ENCODE assay signal across 9 mouse cellular contexts in genomic region chr6:37329901-37330864, GRCm38 (mm10). TPM values are rescaled to one million over a fixed set of nuclear protein-coding genes. Genes with fewer than 3 reads are reported as not detected.
DNase-seq lines count a peak whose midpoint lies in the region; ATAC-seq and TF ChIP-seq lines count a peak whose summit lies in the region.
"Had no signal": no experiment of that assay in that cellular context is flagged by ENCODE, and none has a peak within 500 bp of the region (broad histone marks: within the 10 kb centered on the region; RNA-seq: fewer than 3 reads in every experiment).

No protein-coding gene starts in this region.

- no peak for DNase-seq in frontal cortex, adult 2 months (ENCODE audit: extremely low spot score in 1 of 2, low spot score in 1 of 2)
- peak; percentile 42 for DNase-seq in urinary bladder, postnatal 14 days (ENCODE audit: low spot score)
- DNase-seq in urinary bladder, postnatal 10 days (ENCODE audit: low spot score): no peak
- DNase-seq in stomach, postnatal 0 days (ENCODE audit: low spot score): no peak
- no peak for DNase-seq in right cerebral cortex, adult 2 months (ENCODE audit: low spot score in 2 of 2)
- no peak for DNase-seq in frontal cortex, postnatal 25 days (ENCODE audit: low spot score in 2 of 2)

- TF ChIP-seq CTCF in stomach, postnatal 0 days (IDR thresholded peaks at IDR 0.05; ENCODE audit: low read depth): no peak

- no peaks in the 10 kb centered on the region for H3K27me3 ChIP-seq in limb, embryonic 13.5 days
- H3K27me3 ChIP-seq in stomach, postnatal 0 days (ENCODE audit: control insufficient read depth, insufficient read depth, low read length): no peaks in the 10 kb centered on the region
- H3K27me3 ChIP-seq: CH12.LX had no signal

- no peak for TF ChIP-seq EP300 in stomach, postnatal 0 days (optimal IDR thresholded peaks at IDR 0.05)

- H3K27ac ChIP-seq in limb, embryonic 13.5 days: peak overlapping the region; percentile 52; the same call in 1 of the 2 replicates
- peak overlapping the region; percentile 72 for H3K27ac ChIP-seq in stomach, postnatal 0 days (replicated peaks)

- H3K4me2 ChIP-seq in limb, embryonic 13.5 days (replicated peaks): no peak overlapping the region
- H3K4me2 ChIP-seq in stomach, postnatal 0 days (replicated peaks; ENCODE audit: low read depth): no peak overlapping the region

- H3K9me3 ChIP-seq in limb, embryonic 13.5 days: no peaks in the 10 kb centered on the region
- no peaks in the 10 kb centered on the region for H3K9me3 ChIP-seq in stomach, postnatal 0 days (ENCODE audit: control insufficient read depth, low read length)

- no peak overlapping the region; the same call in 1 of the 2 replicates for H3K9ac ChIP-seq in limb, embryonic 13.5 days
- H3K9ac ChIP-seq in stomach, postnatal 0 days (ENCODE audit: low read length): no peak overlapping the region

- peaks cover 85% of the 10 kb centered on the region for H3K4me1 ChIP-seq in limb, embryonic 13.5 days
- no peaks in the 10 kb centered on the region; the same call in 1 of the 2 replicates for H3K4me1 ChIP-seq in stomach, postnatal 0 days (replicated peaks; ENCODE audit: control insufficient read depth, insufficient read depth)

- H3K4me3 ChIP-seq in limb, embryonic 13.5 days: no peak overlapping the region
- H3K4me3 ChIP-seq in stomach, postnatal 0 days (ENCODE audit: low read depth, low read length): no peak overlapping the region

- ATAC-seq in frontal cortex, adult (ENCODE audit: low TSS enrichment): 0 out of 2 replicates have a peak, but pooled peaks have one; percentile 27
- peak; percentile 34; the same call in 1 of the 2 replicates for ATAC-seq in limb, embryonic 13.5 days (ENCODE audit: low FRiP score, low read depth)
- peak; percentile 57; the same call in 1 of the 2 replicates for ATAC-seq in stomach, postnatal 0 days (ENCODE audit: low FRiP score, low TSS enrichment)

- H3K36me3 ChIP-seq in limb, embryonic 13.5 days: peaks cover 61% of the 10 kb centered on the region
- peaks cover 20% of the 10 kb centered on the region for H3K36me3 ChIP-seq in stomach, postnatal 0 days (ENCODE audit: control insufficient read depth, insufficient read depth, low read length)

- 44% methylated on average over 5 of the region's 5 CpGs for WGBS in limb, embryonic 13.5 days
- 53% methylated on average over 5 of the region's 5 CpGs for WGBS in stomach, postnatal 0 days

RNA-seq across cellular contexts. Expression of gene Dgki, which starts 30.2 kb away (rescaled TPM):
- 11.4 and 11.6 TPM in 2 replicates for polyA plus RNA-seq in frontal cortex, adult 2 months (2012; rRNA removed)
- polyA plus RNA-seq in limb, embryonic 13.5 days (2015; fragmentation: Nextera tagmentation; extraction: Ambion mirVana): 1.2 and 1.3 TPM in 2 replicates
- polyA plus RNA-seq in stomach, postnatal 0 days (2015; fragmentation: Nextera tagmentation; extraction: Ambion mirVana): 0.39 and 0.56 TPM in 2 replicates
